ENCODE assay signal across 9 mouse cellular contexts in the genomic region with DNA sequence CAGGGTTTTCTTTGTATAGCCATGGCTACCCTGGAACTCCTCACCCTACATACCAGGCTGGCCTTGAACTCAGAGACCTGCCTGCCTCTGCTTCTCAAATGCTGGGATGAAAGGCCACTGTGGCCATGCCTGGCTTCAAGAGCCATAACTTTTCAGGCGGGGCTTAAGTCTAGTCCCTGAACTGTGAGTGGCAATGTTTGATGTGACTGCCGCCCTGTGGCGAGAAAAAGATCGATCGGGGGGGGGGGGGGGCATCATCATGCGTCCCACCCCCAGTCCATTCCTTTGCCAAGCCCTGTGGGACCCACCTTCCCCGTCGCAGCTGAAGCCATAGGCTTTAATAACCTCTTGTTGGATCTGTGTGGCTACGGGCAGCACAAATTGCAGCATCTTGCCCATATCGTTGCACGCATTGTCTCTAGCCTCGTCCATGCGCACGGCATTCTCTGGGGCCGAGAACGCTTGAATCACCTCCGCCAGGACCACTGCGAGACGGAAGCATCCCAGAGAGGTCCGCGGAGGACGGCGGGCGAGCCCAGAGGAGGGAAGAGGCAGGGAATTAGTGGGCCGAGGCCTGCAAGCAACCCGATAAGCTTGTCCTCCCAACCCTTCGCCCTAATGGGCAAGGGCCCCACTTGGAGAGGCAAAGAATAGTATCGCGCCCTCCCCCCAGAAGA. TPM values are rescaled to one million over a fixed set of nuclear protein-coding genes. Genes with fewer than 3 reads are reported as not detected.
DNase-seq lines count a peak whose midpoint lies in the region; ATAC-seq and TF ChIP-seq lines count a peak whose summit lies in the region.
"Had no signal": no experiment of that assay in that cellular context is flagged by ENCODE, and none has a peak within 500 bp of the region (broad histone marks: within the 10 kb centered on the region; RNA-seq: fewer than 3 reads in every experiment).

No protein-coding gene starts in this region.

- TF ChIP-seq CTCF in testis, adult 2 months (IDR thresholded peaks at IDR 0.05; ENCODE audit: control insufficient read depth, insufficient read depth, insufficient replicate concordance, low read depth, low read length) = no peak; the same call in 1 of the 2 replicates

- DNase-seq in testis, postnatal 14 days (ENCODE audit: low spot score) = no peak
- peak; percentile 56 for DNase-seq in adrenal gland, postnatal 25 days
- DNase-seq in right cerebral cortex, postnatal 10 days (ENCODE audit: low spot score in 2 of 2) = peak; percentile 69 to 74
- DNase-seq in layer of hippocampus, adult 8-10 months (ENCODE audit: low spot score in 2 of 2) = no peak

- WGBS in intestine, embryonic 15.5 days = under 1% methylated on average over 29 of the region's 29 CpGs
- WGBS in lung, embryonic 16.5 days = under 1% methylated on average over 29 of the region's 29 CpGs

- no peak for TF ChIP-seq POLR2A in testis, adult 2 months (IDR thresholded peaks at IDR 0.05; ENCODE audit: control insufficient read depth, low read depth, low read length)

- ATAC-seq in erythroid progenitor cell, adult 5-6 weeks (replicated peaks; ENCODE audit: low FRiP score, poor library complexity, severe bottlenecking) = peak; percentile 44
- ATAC-seq in intestine, embryonic 15.5 days = peak; percentile 2
- peak; percentile 15 for ATAC-seq in lung, embryonic 16.5 days (ENCODE audit: low read depth)

- H3K4me3 ChIP-seq in testis, adult 2 months (ENCODE audit: control insufficient read depth, low read depth, low read length) = peak overlapping the region; percentile 93
- H3K4me3 ChIP-seq in intestine, embryonic 15.5 days (replicated peaks) = peak overlapping the region; percentile 59
- H3K4me3 ChIP-seq in lung, embryonic 16.5 days (ENCODE audit: low read length) = peak overlapping the region; percentile 69

- no peaks in the 10 kb centered on the region for H3K36me3 ChIP-seq in testis, adult 2 months (ENCODE audit: control insufficient read depth, insufficient read depth, low read length)
- peaks cover 14% of the 10 kb centered on the region for H3K36me3 ChIP-seq in intestine, embryonic 15.5 days
- peaks cover 18% of the 10 kb centered on the region for H3K36me3 ChIP-seq in lung, embryonic 16.5 days (ENCODE audit: control insufficient read depth, insufficient read depth, low read length)

- no peaks in the 10 kb centered on the region for H3K27me3 ChIP-seq in testis, adult 2 months (ENCODE audit: control insufficient read depth, insufficient read depth, low read length)
- no peaks in the 10 kb centered on the region for H3K27me3 ChIP-seq in intestine, embryonic 15.5 days (replicated peaks)
- no peaks in the 10 kb centered on the region for H3K27me3 ChIP-seq in lung, embryonic 16.5 days (ENCODE audit: control insufficient read depth, insufficient read depth, low read depth, low read length)

- peak overlapping the region; percentile 98 for H3K27ac ChIP-seq in testis, adult 2 months (ENCODE audit: control insufficient read depth, insufficient read depth, low read depth, low read length)
- H3K27ac ChIP-seq in intestine, embryonic 15.5 days = peak overlapping the region; percentile 99
- peak overlapping the region; percentile 100 for H3K27ac ChIP-seq in lung, embryonic 16.5 days (ENCODE audit: low read length)

- H3K9me3 ChIP-seq in intestine, embryonic 15.5 days = no peaks in the 10 kb centered on the region
- H3K9me3 ChIP-seq in lung, embryonic 16.5 days (ENCODE audit: control insufficient read depth, low read length) = no peaks in the 10 kb centered on the region

- H3K9ac ChIP-seq in intestine, embryonic 15.5 days = peak overlapping the region; percentile 80
- peak overlapping the region; percentile 84 for H3K9ac ChIP-seq in lung, embryonic 16.5 days (ENCODE audit: low read length)

- H3K4me2 ChIP-seq in intestine, embryonic 15.5 days (replicated peaks) = peak overlapping the region; percentile 89
- H3K4me2 ChIP-seq in lung, embryonic 16.5 days (ENCODE audit: low read depth, low read length) = peak overlapping the region; percentile 82

- peaks cover 16% of the 10 kb centered on the region for H3K4me1 ChIP-seq in testis, adult 2 months (ENCODE audit: control insufficient read depth, insufficient read depth, low read length)
- peaks cover 21% of the 10 kb centered on the region for H3K4me1 ChIP-seq in intestine, embryonic 15.5 days (replicated peaks)
- H3K4me1 ChIP-seq in lung, embryonic 16.5 days (replicated peaks; ENCODE audit: control insufficient read depth, insufficient read depth, low read length) = peaks cover 28% of the 10 kb centered on the region

RNA-seq across cellular contexts. Expression of a gene that starts 0.8 kb away (rescaled TPM):
- 207 and 220 TPM in 2 replicates for polyA plus RNA-seq in testis, adult 2 months (2012; rRNA removed)
- 357 and 392 TPM in 2 replicates for total RNA-seq in adrenal gland, postnatal 25 days (2021)
- 26.0 and 63.4 TPM in 2 replicates for total RNA-seq in erythroid progenitor cell, adult 5-6 weeks (2015; ENCODE audit: low replicate concordance)
- total RNA-seq in erythroid progenitor cell, adult 5-6 weeks (2017; ENCODE audit: low replicate concordance) = 21.9 and 23.3 TPM in 2 replicates
- 337 and 341 TPM in 2 replicates for polyA plus RNA-seq in intestine, embryonic 15.5 days (2015; fragmentation: Nextera tagmentation; extraction: Ambion mirVana)
- 430 and 446 TPM in 2 replicates for polyA plus RNA-seq in lung, embryonic 16.5 days (2015; fragmentation: Nextera tagmentation; extraction: Ambion mirVana)
- 100 to 1,000 TPM; 311 to 385 (median 325) TPM for total RNA-seq in layer of hippocampus, adult 8-10 months (2022)

RNA-seq across cellular contexts. Expression of a gene that starts 1.8 kb away (rescaled TPM):
- 1.4 and 1.9 TPM in 2 replicates for polyA plus RNA-seq in testis, adult 2 months (2012; rRNA removed)
- 4.6 and 9.1 TPM in 2 replicates for total RNA-seq in adrenal gland, postnatal 25 days (2021)
- total RNA-seq in erythroid progenitor cell, adult 5-6 weeks (2015; ENCODE audit: low replicate concordance) = 39.3 and 91.8 TPM in 2 replicates
- 91.8 and 94.2 TPM in 2 replicates for total RNA-seq in erythroid progenitor cell, adult 5-6 weeks (2017; ENCODE audit: low replicate concordance)
- 16.7 and 17.7 TPM in 2 replicates for polyA plus RNA-seq in intestine, embryonic 15.5 days (2015; fragmentation: Nextera tagmentation; extraction: Ambion mirVana)
- polyA plus RNA-seq in lung, embryonic 16.5 days (2015; fragmentation: Nextera tagmentation; extraction: Ambion mirVana) = 21.3 and 27.3 TPM in 2 replicates
- total RNA-seq in layer of hippocampus, adult 8-10 months (2022) = 10 to 100 TPM in 2 of 4 experiments, 1 to 10 TPM in 2; 2.2 to 24.3 (median 13.4) TPM

RNA-seq across cellular contexts. Expression of a gene that starts 15.5 kb away (rescaled TPM):
- 0.05 TPM in 1 of 2 replicates, not detected in the other for polyA plus RNA-seq in testis, adult 2 months (2012; rRNA removed)
- not detected in 2 replicates for total RNA-seq in adrenal gland, postnatal 25 days (2021)
- total RNA-seq in erythroid progenitor cell, adult 5-6 weeks (2015; ENCODE audit: low replicate concordance) = not detected in 2 replicates
- not detected in 2 replicates for total RNA-seq in erythroid progenitor cell, adult 5-6 weeks (2017; ENCODE audit: low replicate concordance)
- polyA plus RNA-seq in intestine, embryonic 15.5 days (2015; fragmentation: Nextera tagmentation; extraction: Ambion mirVana) = not detected in 2 replicates
- not detected in 2 replicates for polyA plus RNA-seq in lung, embryonic 16.5 days (2015; fragmentation: Nextera tagmentation; extraction: Ambion mirVana)
- 1 to 10 TPM in 1 of 4 experiments, not detected in 3; 5.1 TPM for total RNA-seq in layer of hippocampus, adult 8-10 months (2022)
- total RNA-seq: layer of hippocampus, postnatal 10 days had no signal

RNA-seq across cellular contexts. Expression of a gene that starts 16.0 kb away (rescaled TPM):
- polyA plus RNA-seq in testis, adult 2 months (2012; rRNA removed) = 69.3 and 76.1 TPM in 2 replicates
- total RNA-seq in adrenal gland, postnatal 25 days (2021) = 100 and 102 TPM in 2 replicates
- 9.4 and 13.8 TPM in 2 replicates for total RNA-seq in erythroid progenitor cell, adult 5-6 weeks (2015; ENCODE audit: low replicate concordance)
- 0.15 and 0.51 TPM in 2 replicates for total RNA-seq in erythroid progenitor cell, adult 5-6 weeks (2017; ENCODE audit: low replicate concordance)
- polyA plus RNA-seq in intestine, embryonic 15.5 days (2015; fragmentation: Nextera tagmentation; extraction: Ambion mirVana) = 10.5 and 11.9 TPM in 2 replicates
- polyA plus RNA-seq in lung, embryonic 16.5 days (2015; fragmentation: Nextera tagmentation; extraction: Ambion mirVana) = 14.0 and 14.7 TPM in 2 replicates
- total RNA-seq in layer of hippocampus, adult 8-10 months (2022) = 100 to 1,000 TPM; 138 to 158 (median 147) TPM

RNA-seq across cellular contexts. Expression of a gene that starts 28.2 kb away (rescaled TPM):
- 47.6 and 50.5 TPM in 2 replicates for polyA plus RNA-seq in testis, adult 2 months (2012; rRNA removed)
- 302 and 348 TPM in 2 replicates for total RNA-seq in adrenal gland, postnatal 25 days (2021)
- total RNA-seq in erythroid progenitor cell, adult 5-6 weeks (2015; ENCODE audit: low replicate concordance) = 61.2 and 143 TPM in 2 replicates
- 76.0 and 79.9 TPM in 2 replicates for total RNA-seq in erythroid progenitor cell, adult 5-6 weeks (2017; ENCODE audit: low replicate concordance)
- 497 and 503 TPM in 2 replicates for polyA plus RNA-seq in intestine, embryonic 15.5 days (2015; fragmentation: Nextera tagmentation; extraction: Ambion mirVana)
- polyA plus RNA-seq in lung, embryonic 16.5 days (2015; fragmentation: Nextera tagmentation; extraction: Ambion mirVana) = 254 and 278 TPM in 2 replicates
- 100 to 1,000 TPM; 118 to 123 (median 120) TPM for total RNA-seq in layer of hippocampus, adult 8-10 months (2022)

Comparison
In these comparisons a context has a peak if more than half of its experiments do, and no peak if none do; other contexts are left out.
1. DNase-seq: peak in adrenal gland, postnatal 25 days (single experiment) and right cerebral cortex, postnatal 10 days (2 of 2); none in testis, postnatal 14 days (single experiment) and layer of hippocampus, adult 8-10 months (0 of 2).
2. Peak in every context shown above with its lines, with median percentiles within 50 percentile points of each other: H3K27ac ChIP-seq, H3K4me3 ChIP-seq and ATAC-seq.